Mouse (Mus musculus): ENCODE results near the gene Gm5114. TPM values are rescaled to one million over a fixed set of nuclear protein-coding genes. Genes with fewer than 3 reads are reported as not detected.
"Not testable (repeated sequence)": the region's sequence is repeated elsewhere in the genome, so short reads cannot be mapped to it uniquely, and the experiment has no call there.

Gene Gm5114
- polyA plus RNA-seq (2015; fragmentation: Nextera tagmentation; extraction: Ambion mirVana): not detected in 2 replicates

DNA sequence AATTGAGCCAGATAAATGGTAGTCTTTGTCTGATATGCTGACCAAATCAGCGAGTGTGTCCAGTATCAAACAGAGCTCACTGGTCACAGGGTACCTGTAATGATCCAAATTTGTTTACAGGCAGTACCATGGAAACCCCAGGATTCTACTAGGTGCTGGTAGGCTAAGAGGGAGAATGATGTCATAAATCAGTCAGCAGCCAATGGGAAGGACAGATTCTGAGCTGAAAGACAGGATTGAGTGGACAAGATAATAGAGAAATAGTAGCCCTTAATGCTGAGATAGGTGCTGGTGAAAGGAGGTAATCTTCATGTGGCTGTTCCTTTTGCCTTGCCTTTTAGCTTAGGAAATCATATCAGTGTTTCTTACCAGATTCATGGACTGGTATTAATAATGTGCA is at the start of gene Gm5114:
TSS of gene Gm5114 (minus strand) at position 101 of the 400 bp plus-strand sequence.
- ATAC-seq (ENCODE audit: insufficient number of reproducible peaks, low FRiP score, low TSS enrichment, low read depth); H3K4me1 ChIP-seq; H3K27ac ChIP-seq; H3K4me2 ChIP-seq; H3K27me3 ChIP-seq; H3K9me3 ChIP-seq; H3K4me3 ChIP-seq; H3K36me3 ChIP-seq; H3K9ac ChIP-seq: not testable (repeated sequence)
- WGBS: 58% methylated on average over 1 of the region's 1 CpGs

DNA sequence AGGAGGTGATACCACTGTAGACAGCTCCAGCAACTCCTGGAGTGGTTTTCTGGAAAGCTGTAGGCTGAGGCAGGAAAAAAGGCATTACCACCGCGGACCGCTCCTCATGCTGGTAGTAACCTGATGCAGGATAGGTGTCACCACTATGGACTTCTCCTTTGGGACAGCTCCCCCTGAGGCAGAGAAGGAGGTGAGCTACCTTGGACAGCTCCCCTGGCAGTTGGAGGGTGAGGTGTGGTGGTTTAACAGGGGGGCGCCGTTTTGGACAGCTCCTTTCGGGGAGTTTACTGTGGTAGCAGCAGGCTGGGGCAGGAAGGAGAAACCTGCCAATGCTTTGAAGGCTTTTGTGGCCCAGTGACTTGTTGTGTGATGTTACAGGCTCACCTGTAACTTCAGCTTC is 42.8 kb upstream of the Gm5114 start:
- no peak for ATAC-seq (ENCODE audit: insufficient number of reproducible peaks, low FRiP score, low TSS enrichment, low read depth)
- no peak overlapping the region for H3K4me3 ChIP-seq
- 24% methylated on average over 6 of the region's 6 CpGs for WGBS
- no peaks in the 10 kb centered on the region; the same call in 1 of the 2 replicates for H3K36me3 ChIP-seq
- H3K4me2 ChIP-seq: no peak overlapping the region
- H3K27me3 ChIP-seq: no peaks in the 10 kb centered on the region
- H3K27ac ChIP-seq: no peak overlapping the region
- H3K4me1 ChIP-seq: no peaks in the 10 kb centered on the region
- H3K9ac ChIP-seq: no peak overlapping the region
- H3K9me3 ChIP-seq: no peaks in the 10 kb centered on the region

- peaks cover 11% of the 10 kb centered on the region; the same call in 1 of the 2 replicates for H3K4me1 ChIP-seq
- 1% methylated on average over 36 of the region's 36 CpGs for WGBS
- H3K27me3 ChIP-seq: peaks cover 4% of the 10 kb centered on the region; the same call in 1 of the 2 replicates
- H3K4me2 ChIP-seq: peak overlapping the region; percentile 62
- peak overlapping the region; percentile 79 for H3K4me3 ChIP-seq
- no peaks in the 10 kb centered on the region for H3K9me3 ChIP-seq
- H3K27ac ChIP-seq: peak overlapping the region; percentile 59
- H3K36me3 ChIP-seq: no peaks in the 10 kb centered on the region
- ATAC-seq (ENCODE audit: insufficient number of reproducible peaks, low FRiP score, low TSS enrichment, low read depth): peak; percentile 98
- H3K9ac ChIP-seq: peak overlapping the region; percentile 80
Observed at GRCm38 (mm10) chr7:39449260-39450021, 36.5 kb upstream of the Gm5114 start.

- WGBS: 54% methylated on average over 11 of the region's 11 CpGs
- Histone ChIP-seq H3K9ac (peak overlapping the region; percentile 26; the same call in 1 of the 2 replicates), H3K4me2 (peak overlapping the region; percentile 62), H3K4me1 (peaks cover 11% of the 10 kb centered on the region; the same call in 1 of the 2 replicates), H3K9me3 (no peaks in the 10 kb centered on the region), H3K4me3 (peak overlapping the region; percentile 79), H3K36me3 (no peaks in the 10 kb centered on the region), H3K27ac (no peak overlapping the region), H3K27me3 (peaks cover 4% of the 10 kb centered on the region; the same call in 1 of the 2 replicates)
- ATAC-seq (ENCODE audit: insufficient number of reproducible peaks, low FRiP score, low TSS enrichment, low read depth): no peak
Observed at GRCm38 (mm10) chr7:39448626-39449242, 35.8 kb upstream of the Gm5114 start.

GRCm38 (mm10) chr7:39441237-39441636 is 28.3 kb upstream of the Gm5114 start:
- Histone ChIP-seq H3K9ac (no peak overlapping the region), H3K4me1 (no peaks in the 10 kb centered on the region), H3K27me3 (peaks cover 4% of the 10 kb centered on the region; the same call in 1 of the 2 replicates), H3K4me2 (no peak overlapping the region), H3K4me3 (no peak overlapping the region), H3K9me3 (no peaks in the 10 kb centered on the region), H3K27ac (no peak overlapping the region), H3K36me3 (no peaks in the 10 kb centered on the region)
- 27% methylated on average over 2 of the region's 2 CpGs for WGBS
- ATAC-seq (ENCODE audit: insufficient number of reproducible peaks, low FRiP score, low TSS enrichment, low read depth): peak; percentile 72

DNA sequence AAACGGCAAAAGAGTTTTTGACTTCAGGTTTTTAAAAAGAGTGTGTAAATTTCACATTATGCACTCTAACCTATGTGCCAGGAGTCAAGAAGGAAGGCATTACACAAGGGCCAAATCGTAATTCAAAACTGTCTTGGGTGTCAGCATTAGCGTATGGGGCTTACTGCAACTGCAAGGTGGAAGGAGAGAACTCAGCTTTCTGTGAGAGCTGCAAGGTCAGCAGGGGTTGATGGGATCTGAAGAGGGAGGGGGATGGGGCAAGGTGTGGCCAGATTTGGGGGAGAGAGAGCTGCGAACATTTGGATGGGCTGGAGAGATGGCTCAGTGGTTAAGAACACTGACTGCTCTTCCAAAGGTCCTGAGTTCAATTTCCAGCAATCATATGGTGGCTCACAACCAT is 27.4 kb upstream of the Gm5114 start:
- no peak for ATAC-seq (ENCODE audit: insufficient number of reproducible peaks, low FRiP score, low TSS enrichment, low read depth)
- Histone ChIP-seq H3K27ac (no peak overlapping the region), H3K9ac (no peak overlapping the region), H3K4me1 (no peaks in the 10 kb centered on the region), H3K9me3 (no peaks in the 10 kb centered on the region), H3K27me3 (0 out of 2 replicates have a peak, but pooled peaks cover 3% of the 10 kb centered on the region), H3K4me3 (no peak overlapping the region), H3K4me2 (no peak overlapping the region), H3K36me3 (no peaks in the 10 kb centered on the region)
- WGBS: 66% methylated on average over 4 of the region's 4 CpGs

Small RNA genes lying within 50 kb of the gene (microRNA-seq; reads per million reads assigned to microRNA genes)
- not detected for gene Gm27437

Other genes with a start within 250 kb of the Gm5114 start
- 1.3 and 1.6 TPM in 2 replicates for gene Zfp619, start 104.6 kb upstream of the Gm5114 start, polyA plus RNA-seq (2015; fragmentation: Nextera tagmentation; extraction: Ambion mirVana)

All from limb, embryonic 15.5 days (tissue).